Mouse (Mus musculus) stomach, embryonic 14.5 days (tissue): ENCODE results near the gene Pank2. TPM values are rescaled to one million over a fixed set of nuclear protein-coding genes. Genes with fewer than 3 reads are reported as not detected.
A peak's percentile ranks its signal among the peaks of the same experiment; 100 is the strongest.

Experiments
- ATAC-seq: fragments of 200-750 bp; cut with Nextera tagmentation; 2 replicates; pipeline ENCODE4 v1.8.0; 2017; ENCODE audit warnings: low read depth, moderate TSS enrichment; ENCODE audit not compliant: insufficient number of reproducible peaks, insufficient read depth, low FRiP score
- H3K27ac ChIP-seq: fragments of 300-500 bp; sonication (generic); 2 replicates; pipeline ENCODE4 v1.5.1; 2014; ENCODE audit warnings: mild to moderate bottlenecking, low read length, moderate library complexity, mixed read lengths
- H3K27me3 ChIP-seq: fragments of 300-500 bp; sonication (generic); 2 replicates; pipeline ENCODE4 v1.6.1; 2014; ENCODE audit warnings: low read length, control low read depth, mixed read lengths; ENCODE audit not compliant: control insufficient read depth, insufficient read depth
- H3K36me3 ChIP-seq: fragments of 300-500 bp; sonication (generic); 2 replicates; pipeline ENCODE4 v1.6.1; 2014; ENCODE audit warnings: mild to moderate bottlenecking, control low read depth, low read length, moderate library complexity, mixed read lengths; ENCODE audit not compliant: control insufficient read depth, insufficient read depth
- H3K4me1 ChIP-seq: fragments of 300-500 bp; sonication (generic); 2 replicates; pipeline ENCODE4 v1.6.1; 2014; ENCODE audit warnings: low read length, control low read depth, mixed read lengths; ENCODE audit not compliant: control insufficient read depth, insufficient read depth
- H3K4me2 ChIP-seq: fragments of 300-500 bp; sonication (generic); replicated peaks from 2 replicates; pipeline ENCODE4 v1.6.1; 2014; ENCODE audit warnings: low read depth, low read length, control low read depth
- H3K4me3 ChIP-seq: fragments of 300-500 bp; sonication (generic); 2 replicates; pipeline ENCODE4 v1.5.1; 2014; ENCODE audit warnings: low read depth, low read length, control low read depth
- H3K9ac ChIP-seq: fragments of 300-500 bp; sonication (generic); replicated peaks from 2 replicates; pipeline ENCODE4 v1.6.1; 2014; ENCODE audit warnings: low read depth, mild to moderate bottlenecking, control low read depth, low read length, moderate library complexity, mixed read lengths
- H3K9me3 ChIP-seq: fragments of 300-500 bp; sonication (generic); 2 replicates; pipeline ENCODE4 v1.6.1; 2016; ENCODE audit warnings: low read depth, low read length, control low read depth; ENCODE audit not compliant: control insufficient read depth
- WGBS: fragments of 180-500 bp; shearing (Covaris S2); extraction: QIAGEN DNeasy Blood & Tissue Kit; methylation state at CpG from one replicate; pipeline ENCODE4 v1.1.7; 2014; 5-methylcytosine and 5-hydroxymethylcytosine counted together
- polyA plus RNA-seq: library from polyadenylated mRNA; unstranded; fragments of >200 nt; fragmentation: Nextera tagmentation; extraction: Ambion mirVana; gene quantifications from 2 replicates; pipeline ENCODE4 v1.2.1, GENCODE M21; 2014

Pank2 gene
- polyA plus RNA-seq, 1 experiment from 2014 or later, result 39.1 TPM

GRCm38 (mm10) chr2:131253681-131254328 is 8.5 kb upstream of the Pank2 start:
- H3K27ac ChIP-seq, result peak overlapping the region; percentile 81
- H3K9me3 ChIP-seq, result no peaks in the 10 kb centered on the region
- H3K27me3 ChIP-seq, result no peaks in the 10 kb centered on the region
- no peak overlapping the region for H3K4me3 ChIP-seq
- 16% methylated on average over 7 of the region's 7 CpGs for WGBS
- no peak overlapping the region for H3K9ac ChIP-seq
- ATAC-seq, result peak; percentile 87
- H3K4me2 ChIP-seq, result peak overlapping the region; percentile 16; the same call in 1 of the 2 replicates
- no peaks in the 10 kb centered on the region for H3K36me3 ChIP-seq
- peaks cover 10% of the 10 kb centered on the region; the same call in 1 of the 2 replicates for H3K4me1 ChIP-seq

GRCm38 (mm10) chr2:131254329-131254713 is 8.0 kb upstream of the Pank2 start:
- Histone ChIP-seq H3K9me3 (no peaks in the 10 kb centered on the region), H3K4me3 (no peak overlapping the region), H3K27ac (peak overlapping the region; percentile 81; the same call in 1 of the 2 replicates), H3K4me2 (0 out of 2 replicates have a peak overlapping the region, but pooled peaks have one; percentile 16), H3K36me3 (no peaks in the 10 kb centered on the region), H3K4me1 (peaks cover 10% of the 10 kb centered on the region; the same call in 1 of the 2 replicates), H3K9ac (no peak overlapping the region), H3K27me3 (no peaks in the 10 kb centered on the region)
- ATAC-seq, result no peak
- WGBS, result 59% methylated on average over 2 of the region's 2 CpGs

GRCm38 (mm10) chr2:131255738-131256137 is 6.6 kb upstream of the Pank2 start:
- peaks cover 11% of the 10 kb centered on the region; the same call in 1 of the 2 replicates for H3K4me1 ChIP-seq
- no peak overlapping the region for H3K9ac ChIP-seq
- no peaks in the 10 kb centered on the region for H3K9me3 ChIP-seq
- no peak overlapping the region for H3K4me3 ChIP-seq
- H3K27me3 ChIP-seq, result no peaks in the 10 kb centered on the region
- 59% methylated on average over 3 of the region's 3 CpGs for WGBS
- H3K27ac ChIP-seq, result no peak overlapping the region
- H3K36me3 ChIP-seq, result no peaks in the 10 kb centered on the region
- no peak overlapping the region for H3K4me2 ChIP-seq
- ATAC-seq, result no peak

GRCm38 (mm10) chr2:131258693-131259092 is 3.6 kb upstream of the Pank2 start:
- Histone ChIP-seq H3K9ac (no peak overlapping the region), H3K27ac (no peak overlapping the region), H3K27me3 (no peaks in the 10 kb centered on the region), H3K36me3 (no peaks in the 10 kb centered on the region), H3K4me3 (no peak overlapping the region), H3K4me2 (no peak overlapping the region), H3K9me3 (no peaks in the 10 kb centered on the region), H3K4me1 (peaks cover 14% of the 10 kb centered on the region; the same call in 1 of the 2 replicates)
- ATAC-seq, result no peak
- 74% methylated on average over 8 of the region's 8 CpGs for WGBS

GRCm38 (mm10) chr2:131260544-131261307 is 1.6 kb upstream of the Pank2 start:
- peaks cover 11% of the 10 kb centered on the region; the same call in 1 of the 2 replicates for H3K4me1 ChIP-seq
- H3K9ac ChIP-seq, result no peak overlapping the region
- H3K27me3 ChIP-seq, result no peaks in the 10 kb centered on the region
- WGBS, result 27% methylated on average over 9 of the region's 9 CpGs
- H3K4me3 ChIP-seq, result no peak overlapping the region
- no peaks in the 10 kb centered on the region for H3K9me3 ChIP-seq
- H3K27ac ChIP-seq, result no peak overlapping the region
- H3K4me2 ChIP-seq, result peak overlapping the region; percentile 63; the same call in 1 of the 2 replicates
- no peak for ATAC-seq
- no peaks in the 10 kb centered on the region for H3K36me3 ChIP-seq

- peak overlapping the region; percentile 100 for H3K27ac ChIP-seq
- WGBS, result 3% methylated on average over 10 of the region's 10 CpGs
- H3K27me3 ChIP-seq, result no peaks in the 10 kb centered on the region
- peak overlapping the region; percentile 63 for H3K4me2 ChIP-seq
- no peaks in the 10 kb centered on the region for H3K36me3 ChIP-seq
- peak overlapping the region; percentile 92 for H3K9ac ChIP-seq
- ATAC-seq, result peak; percentile 65
- no peaks in the 10 kb centered on the region for H3K9me3 ChIP-seq
- H3K4me3 ChIP-seq, result peak overlapping the region; percentile 84
- H3K4me1 ChIP-seq, result peaks cover 11% of the 10 kb centered on the region; the same call in 1 of the 2 replicates
Measured at GRCm38 (mm10) chr2:131261481-131262212, 648 bp upstream of the Pank2 start.

- H3K9me3 ChIP-seq, result no peaks in the 10 kb centered on the region
- under 1% methylated on average over 44 of the region's 59 CpGs for WGBS
Measured at GRCm38 (mm10) chr2:131262680-131263670, 680 bp downstream of the Pank2 start.

More at GRCm38 (mm10) chr2:131262680-131263670, 680 bp downstream of the Pank2 start:
- Histone ChIP-seq H3K27me3 (no peaks in the 10 kb centered on the region), H3K4me2 (peak overlapping the region; percentile 73), H3K36me3 (no peaks in the 10 kb centered on the region), H3K4me1 (peaks cover 11% of the 10 kb centered on the region; the same call in 1 of the 2 replicates), H3K27ac (peak overlapping the region; percentile 100), H3K4me3 (peak overlapping the region; percentile 84), H3K9ac (peak overlapping the region; percentile 92)
- peak; percentile 75 for ATAC-seq
